Mouse (Mus musculus): ENCODE data around the gene Trim41. TPM values are rescaled to one million over a fixed set of nuclear protein-coding genes. Genes with fewer than 3 reads are reported as not detected.
"Not testable (repeated sequence)": the region's sequence is repeated elsewhere in the genome, so short reads cannot be mapped to it uniquely, and the experiment has no call there.

The Trim41 gene
- polyA plus RNA-seq, 1 experiment from 2014 or later, result 3.2 TPM

DNA sequence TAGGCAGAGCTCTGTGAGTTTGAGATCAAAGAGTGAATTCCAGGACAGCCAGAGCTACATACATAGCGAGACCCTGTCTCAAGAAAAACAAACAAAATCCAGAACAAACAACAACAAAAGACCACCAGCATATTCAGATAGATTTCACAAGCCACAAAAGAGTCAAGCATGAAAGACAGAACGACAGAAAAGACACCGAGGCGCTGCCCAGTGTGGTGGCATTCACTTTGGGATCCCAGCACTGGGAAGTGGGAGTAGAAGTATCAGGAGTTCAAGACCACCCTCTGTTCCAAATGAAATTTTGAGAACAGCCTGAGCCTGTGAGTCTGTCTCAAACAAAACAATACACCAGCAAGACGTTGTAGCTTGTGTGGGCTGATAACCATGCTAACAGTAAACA lies 29.7 kb upstream of the Trim41 start:
- ATAC-seq (ENCODE audit: extremely low read depth, insufficient number of reproducible peaks, low FRiP score, low TSS enrichment), result no peak
- peaks cover 53% of the 10 kb centered on the region for H3K27me3 ChIP-seq (replicated peaks)
- no peaks in the 10 kb centered on the region for H3K36me3 ChIP-seq
- no peaks in the 10 kb centered on the region for H3K9me3 ChIP-seq
- no peak overlapping the region for H3K4me3 ChIP-seq
- no peak overlapping the region for H3K27ac ChIP-seq (replicated peaks)
- H3K9ac ChIP-seq, result no peak overlapping the region
- 0 out of 2 replicates have a peak, but pooled peaks cover 4% of the 10 kb centered on the region for H3K4me1 ChIP-seq
- WGBS, result 51% methylated on average over 5 of the region's 5 CpGs
- no peak overlapping the region for H3K4me2 ChIP-seq

DNA sequence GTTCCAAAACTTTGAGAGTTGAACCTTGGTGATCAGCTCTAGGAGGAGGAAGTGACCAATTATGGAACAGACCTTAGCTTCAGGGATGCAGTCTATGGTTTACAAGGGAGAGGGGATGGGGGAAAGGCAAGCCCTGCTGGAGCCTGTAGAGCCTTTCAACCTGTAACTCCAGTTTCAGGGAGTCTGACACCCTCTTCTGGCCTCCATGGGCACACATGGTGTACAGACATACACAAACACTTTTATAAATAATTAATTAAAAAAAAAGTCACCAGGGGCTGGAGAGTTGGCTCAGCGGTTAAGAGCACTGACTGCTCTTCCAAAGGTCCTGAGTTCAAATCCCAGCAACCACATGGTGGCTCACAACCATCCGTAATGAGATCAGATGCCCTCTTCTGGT lies 29.2 kb upstream of the Trim41 start:
- H3K36me3 ChIP-seq; H3K9ac ChIP-seq; H3K4me1 ChIP-seq; H3K27ac ChIP-seq (replicated peaks); H3K9me3 ChIP-seq; ATAC-seq (ENCODE audit: extremely low read depth, insufficient number of reproducible peaks, low FRiP score, low TSS enrichment); H3K4me3 ChIP-seq; H3K4me2 ChIP-seq: not testable (repeated sequence)
- WGBS, result 74% methylated on average over 2 of the region's 2 CpGs
- peaks cover 53% of the 10 kb centered on the region for H3K27me3 ChIP-seq (replicated peaks)

DNA sequence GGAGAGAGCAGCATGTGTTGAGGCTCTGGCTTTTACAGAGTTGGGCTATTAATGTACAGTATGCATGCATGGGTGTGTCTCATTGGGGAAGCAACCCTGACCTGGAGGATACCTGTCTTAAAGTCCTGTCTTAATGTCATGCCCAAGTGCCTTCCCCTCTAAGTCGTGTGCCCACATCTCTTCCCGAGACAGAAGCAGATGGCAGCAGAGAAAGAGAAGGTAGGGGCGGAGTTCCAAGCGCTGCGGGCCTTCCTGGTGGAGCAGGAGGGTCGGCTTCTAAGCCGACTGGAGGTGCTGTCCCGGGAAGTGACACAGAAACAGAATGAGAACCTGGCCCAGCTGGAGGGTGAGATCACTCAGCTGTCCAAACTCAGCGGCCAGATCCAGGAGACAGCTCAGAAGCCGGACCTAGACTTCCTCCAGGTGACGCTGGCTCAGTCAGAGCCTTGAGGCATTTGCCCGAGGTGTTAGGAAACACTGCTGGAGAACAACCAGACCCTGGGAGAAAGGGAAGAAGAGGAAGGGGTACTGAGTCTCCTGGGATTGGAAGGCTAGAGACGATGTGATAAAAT lies 28.2 kb upstream of the Trim41 start:
- Histone ChIP-seq H3K27me3 (replicated peaks) (peaks cover 49% of the 10 kb centered on the region), H3K9me3 (no peaks in the 10 kb centered on the region), H3K4me3 (no peak overlapping the region), H3K4me1 (0 out of 2 replicates have a peak, but pooled peaks cover 4% of the 10 kb centered on the region), H3K36me3 (no peaks in the 10 kb centered on the region), H3K9ac (no peak overlapping the region), H3K27ac (replicated peaks) (no peak overlapping the region), H3K4me2 (no peak overlapping the region)
- 24% methylated on average over 13 of the region's 13 CpGs for WGBS
- no peak for ATAC-seq (ENCODE audit: extremely low read depth, insufficient number of reproducible peaks, low FRiP score, low TSS enrichment)

DNA sequence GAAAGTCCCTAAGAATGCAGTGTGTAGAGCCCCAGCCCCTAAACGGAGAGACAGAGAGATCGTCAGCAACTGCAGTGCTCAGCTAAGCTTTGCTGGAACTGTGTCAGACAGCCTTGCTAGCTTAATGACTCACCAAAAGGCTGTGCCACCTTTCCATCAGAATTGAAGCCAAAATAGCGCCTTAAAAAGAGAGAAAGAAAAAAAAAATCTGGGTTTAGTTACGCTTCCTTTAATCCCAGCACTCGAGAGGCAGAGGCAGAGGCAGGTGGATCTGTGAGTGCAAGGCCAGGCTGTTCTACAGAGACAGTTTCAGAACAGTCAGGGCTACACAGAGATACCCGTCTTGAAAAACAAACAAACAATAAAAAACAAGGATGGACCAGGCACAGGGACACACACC lies 27.2 kb upstream of the Trim41 start:
- Histone ChIP-seq H3K27me3 (replicated peaks) (peaks cover 45% of the 10 kb centered on the region), H3K27ac (replicated peaks) (no peak overlapping the region), H3K4me2 (no peak overlapping the region), H3K4me1 (no peaks in the 10 kb centered on the region), H3K9me3 (no peaks in the 10 kb centered on the region), H3K9ac (no peak overlapping the region), H3K36me3 (no peaks in the 10 kb centered on the region), H3K4me3 (no peak overlapping the region)
- ATAC-seq (ENCODE audit: extremely low read depth, insufficient number of reproducible peaks, low FRiP score, low TSS enrichment), result no peak
- WGBS, result 60% methylated on average over 6 of the region's 6 CpGs

DNA sequence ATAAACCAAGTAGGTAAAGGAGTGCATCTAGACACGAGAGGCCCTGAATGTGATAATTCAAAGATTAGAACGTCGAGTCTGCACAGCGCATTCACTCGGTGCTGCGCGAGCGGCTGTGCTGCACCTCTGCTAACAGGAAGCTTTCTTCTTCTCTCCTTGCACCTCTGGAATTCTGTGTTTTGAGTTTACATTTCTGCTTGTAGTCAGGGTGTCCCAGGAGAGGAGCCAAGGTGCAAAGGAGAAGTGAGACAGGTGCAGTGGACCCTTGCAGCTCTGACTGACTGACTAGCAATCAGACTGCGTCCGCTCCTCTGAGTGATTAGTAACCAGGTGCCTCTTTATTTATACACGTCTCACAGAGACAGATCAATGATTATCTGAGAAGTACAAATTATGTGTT lies 26.0 kb upstream of the Trim41 start:
- H3K4me1 ChIP-seq, result peaks cover 7% of the 10 kb centered on the region
- no peaks in the 10 kb centered on the region for H3K36me3 ChIP-seq
- 73% methylated on average over 11 of the region's 11 CpGs for WGBS
- no peak overlapping the region for H3K4me3 ChIP-seq
- no peak overlapping the region for H3K4me2 ChIP-seq
- H3K27me3 ChIP-seq (replicated peaks), result peaks cover 37% of the 10 kb centered on the region
- no peaks in the 10 kb centered on the region for H3K9me3 ChIP-seq
- H3K9ac ChIP-seq, result no peak overlapping the region
- ATAC-seq (ENCODE audit: extremely low read depth, insufficient number of reproducible peaks, low FRiP score, low TSS enrichment), result no peak
- H3K27ac ChIP-seq (replicated peaks), result no peak overlapping the region

GRCm38 (mm10) chr11:48842378-48842792 lies 25.2 kb upstream of the Trim41 start:
- Histone ChIP-seq H3K27me3 (replicated peaks) (peaks cover 34% of the 10 kb centered on the region), H3K4me2 (no peak overlapping the region), H3K4me1 (peaks cover 9% of the 10 kb centered on the region), H3K27ac (replicated peaks) (no peak overlapping the region), H3K9me3 (no peaks in the 10 kb centered on the region), H3K9ac (no peak overlapping the region), H3K4me3 (no peak overlapping the region), H3K36me3 (no peaks in the 10 kb centered on the region)
- WGBS, result 72% methylated on average over 4 of the region's 4 CpGs
- ATAC-seq (ENCODE audit: extremely low read depth, insufficient number of reproducible peaks, low FRiP score, low TSS enrichment), result no peak

GRCm38 (mm10) chr11:48841213-48841612 lies 24.1 kb upstream of the Trim41 start:
- Histone ChIP-seq H3K4me1 (peaks cover 15% of the 10 kb centered on the region), H3K9ac (no peak overlapping the region), H3K27me3 (replicated peaks) (peaks cover 44% of the 10 kb centered on the region), H3K4me2 (no peak overlapping the region), H3K9me3 (no peaks in the 10 kb centered on the region), H3K36me3 (no peaks in the 10 kb centered on the region), H3K27ac (replicated peaks) (no peak overlapping the region), H3K4me3 (no peak overlapping the region)
- ATAC-seq (ENCODE audit: extremely low read depth, insufficient number of reproducible peaks, low FRiP score, low TSS enrichment), result no peak
- 77% methylated on average over 5 of the region's 5 CpGs for WGBS

- H3K9me3 ChIP-seq, result no peaks in the 10 kb centered on the region
- no peak overlapping the region for H3K4me2 ChIP-seq
- H3K36me3 ChIP-seq, result no peaks in the 10 kb centered on the region
- H3K9ac ChIP-seq, result no peak overlapping the region
- H3K27ac ChIP-seq (replicated peaks), result no peak overlapping the region
- ATAC-seq (ENCODE audit: extremely low read depth, insufficient number of reproducible peaks, low FRiP score, low TSS enrichment), result no peak
- peaks cover 48% of the 10 kb centered on the region for H3K27me3 ChIP-seq (replicated peaks)
- H3K4me1 ChIP-seq, result peaks cover 15% of the 10 kb centered on the region
- no peak overlapping the region for H3K4me3 ChIP-seq
These were observed 23.7 kb upstream of the Trim41 start for GRCm38 (mm10) chr11:48840805-48841204.

- Histone ChIP-seq H3K4me2 (peak overlapping the region; percentile 92), H3K4me3 (no peak overlapping the region), H3K36me3 (no peaks in the 10 kb centered on the region), H3K9ac (no peak overlapping the region), H3K9me3 (no peaks in the 10 kb centered on the region), H3K4me1 (peaks cover 19% of the 10 kb centered on the region), H3K27me3 (replicated peaks) (peaks cover 35% of the 10 kb centered on the region), H3K27ac (replicated peaks) (no peak overlapping the region)
- ATAC-seq (ENCODE audit: extremely low read depth, insufficient number of reproducible peaks, low FRiP score, low TSS enrichment), result no peak
- 72% methylated on average over 10 of the region's 10 CpGs for WGBS
These were observed 21.9 kb upstream of the Trim41 start for GRCm38 (mm10) chr11:48838879-48839680.

DNA sequence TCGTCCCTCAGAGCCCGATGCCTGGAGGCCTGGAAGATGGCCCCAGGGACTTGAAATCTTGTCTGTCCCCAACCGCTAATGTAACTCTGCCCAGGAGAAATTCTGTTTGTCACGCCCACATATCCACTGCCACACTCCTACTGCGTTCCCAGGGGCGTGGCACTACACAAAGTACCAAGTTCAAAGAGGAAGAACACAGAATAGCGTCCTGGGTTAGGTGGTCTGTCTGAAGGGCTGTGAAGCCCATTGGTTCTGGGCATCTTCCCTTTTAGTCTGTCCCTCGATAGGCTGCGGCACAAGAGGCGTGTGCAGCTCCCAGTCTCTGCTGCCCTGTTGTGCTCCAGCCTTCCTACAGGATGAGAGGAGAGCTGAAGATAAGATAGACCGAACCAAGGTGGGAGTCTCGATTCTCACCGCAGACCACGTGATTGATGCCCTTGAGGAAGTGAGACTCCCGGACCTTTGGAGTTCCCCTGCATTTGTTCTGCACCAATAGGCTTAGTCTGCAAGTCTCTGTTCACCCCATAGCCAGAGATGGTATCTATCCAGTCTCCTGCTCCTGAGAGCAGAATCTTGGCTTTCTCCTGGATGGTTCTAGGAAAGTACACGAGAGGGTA lies 21.1 kb upstream of the Trim41 start:
- Histone ChIP-seq H3K36me3 (no peaks in the 10 kb centered on the region), H3K9ac (peak overlapping the region; percentile 88), H3K9me3 (no peaks in the 10 kb centered on the region), H3K4me1 (peaks cover 19% of the 10 kb centered on the region), H3K4me2 (peak overlapping the region; percentile 92), H3K4me3 (peak overlapping the region; percentile 89), H3K27ac (replicated peaks) (peak overlapping the region; percentile 42), H3K27me3 (replicated peaks) (peaks cover 35% of the 10 kb centered on the region)
- 2% methylated on average over 16 of the region's 16 CpGs for WGBS
- 0 out of 2 replicates have a peak, but pooled peaks have one; percentile 16 for ATAC-seq (ENCODE audit: extremely low read depth, insufficient number of reproducible peaks, low FRiP score, low TSS enrichment)

DNA sequence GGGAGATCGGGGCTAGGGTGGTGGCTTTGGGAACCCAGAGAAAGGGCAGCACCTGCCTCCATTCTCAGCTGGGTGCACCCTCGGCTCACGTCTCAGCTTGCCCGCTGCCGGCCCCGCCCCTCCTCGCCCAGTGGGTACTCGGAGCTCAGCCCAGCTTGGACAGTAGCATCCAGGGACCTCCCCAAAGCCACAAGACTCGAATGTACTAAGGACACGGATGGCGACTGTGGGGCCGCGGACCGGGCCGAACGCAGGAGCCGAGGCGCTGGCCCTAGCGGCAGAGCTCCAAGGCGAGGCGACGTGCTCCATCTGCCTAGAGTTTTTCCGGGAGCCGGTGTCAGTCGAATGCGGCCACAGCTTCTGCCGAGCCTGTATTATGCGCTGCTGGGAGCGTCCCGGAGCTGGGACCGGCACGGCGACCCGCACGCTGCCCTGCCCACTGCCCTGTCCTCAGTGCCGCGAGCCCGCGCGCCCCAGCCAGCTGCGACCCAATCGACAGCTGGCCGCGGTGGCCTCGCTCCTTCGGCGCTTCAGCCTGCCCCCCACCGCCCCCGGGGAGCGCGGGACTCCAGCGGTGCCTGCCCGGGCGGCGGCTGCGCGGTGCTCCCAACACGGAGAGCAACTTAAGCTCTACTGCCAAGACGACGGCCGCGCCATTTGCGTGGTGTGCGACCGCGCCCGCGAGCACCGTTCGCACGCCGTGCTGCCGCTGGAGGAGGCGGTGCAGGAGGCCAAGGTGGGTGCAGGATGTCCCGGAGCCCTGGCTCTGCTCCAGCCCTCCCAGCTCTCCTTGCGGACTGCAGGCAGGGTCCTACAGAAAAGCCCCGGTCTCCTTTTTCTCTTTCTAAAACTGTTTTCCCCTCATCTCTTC lies 20.4 kb upstream of the Trim41 start:
- peak overlapping the region; percentile 88 for H3K9ac ChIP-seq
- H3K27me3 ChIP-seq (replicated peaks), result peaks cover 27% of the 10 kb centered on the region
- peak overlapping the region; percentile 92 for H3K4me2 ChIP-seq
- under 1% methylated on average over 73 of the region's 77 CpGs for WGBS
- no peaks in the 10 kb centered on the region for H3K36me3 ChIP-seq
- peak overlapping the region; percentile 42 for H3K27ac ChIP-seq (replicated peaks)
- ATAC-seq (ENCODE audit: extremely low read depth, insufficient number of reproducible peaks, low FRiP score, low TSS enrichment), result 0 out of 2 replicates have a peak, but pooled peaks have one; percentile 16
- no peaks in the 10 kb centered on the region for H3K9me3 ChIP-seq
- H3K4me3 ChIP-seq, result peak overlapping the region; percentile 89
- H3K4me1 ChIP-seq, result peaks cover 19% of the 10 kb centered on the region

Measured in heart, embryonic 13.5 days (tissue).